Mouse (Mus musculus) heart, adult 2 months (tissue): ENCODE data around the gene Hist1h2bj.
A peak's percentile ranks its signal among the peaks of the same experiment; 100 is the strongest.
"Not testable (repeated sequence)": the region's sequence is repeated elsewhere in the genome, so short reads cannot be mapped to it uniquely, and the experiment has no call there.

Experiments used
- CTCF ChIP-seq: fragments of 200-600 bp; IDR thresholded peaks from 2 replicates; pipeline ENCODE4 v1.8.1; 2022; ENCODE audit warnings: antibody characterized with exemption, mild to moderate bottlenecking, moderate library complexity
- EP300 ChIP-seq: fragments of 200-500 bp; IDR thresholded peaks from 2 replicates; pipeline ENCODE4 v1.6.1; 2011; ENCODE audit warnings: low read depth, low read length, control low read depth; ENCODE audit not compliant: insufficient read depth
- POLR2A ChIP-seq: fragments of 200-500 bp; IDR thresholded peaks from 2 replicates; pipeline ENCODE4 v1.6.1; 2011; ENCODE audit warnings: mild to moderate bottlenecking, low read depth, low read length, control low read depth; ENCODE audit not compliant: insufficient read depth

DNA sequence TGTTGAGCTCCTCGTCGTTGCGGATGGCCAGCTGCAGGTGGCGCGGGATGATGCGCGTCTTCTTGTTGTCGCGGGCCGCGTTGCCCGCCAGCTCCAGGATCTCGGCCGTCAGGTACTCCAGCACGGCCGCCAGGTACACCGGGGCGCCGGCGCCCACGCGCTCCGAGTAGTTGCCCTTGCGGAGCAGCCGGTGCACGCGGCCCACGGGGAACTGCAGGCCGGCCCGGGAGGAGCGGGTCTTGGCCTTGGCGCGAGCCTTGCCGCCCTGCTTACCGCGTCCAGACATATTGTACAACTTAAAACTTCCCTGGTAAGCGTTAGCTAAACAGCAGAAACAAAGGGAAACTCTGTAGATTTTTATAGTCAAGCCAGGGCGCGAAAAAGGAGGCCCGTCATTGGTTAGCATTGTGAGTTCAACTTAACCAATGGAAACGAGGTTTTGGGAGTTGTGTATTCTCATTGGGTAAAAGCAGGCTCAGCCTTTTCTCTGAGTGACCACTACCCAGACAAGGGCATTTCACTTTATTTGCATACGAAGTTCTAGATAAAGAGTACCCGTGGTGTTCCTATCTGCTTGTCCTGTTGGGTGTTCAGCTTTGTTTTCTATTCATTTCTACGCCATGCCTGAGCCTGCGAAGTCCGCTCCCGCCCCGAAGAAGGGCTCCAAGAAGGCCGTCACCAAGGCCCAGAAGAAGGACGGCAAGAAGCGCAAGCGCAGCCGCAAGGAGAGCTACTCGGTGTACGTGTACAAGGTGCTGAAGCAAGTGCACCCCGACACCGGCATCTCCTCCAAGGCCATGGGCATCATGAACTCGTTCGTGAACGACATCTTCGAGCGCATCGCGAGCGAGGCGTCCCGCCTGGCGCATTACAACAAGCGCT is 7.5 kb upstream of the Hist1h2bj start, which contains the start of the genes Hist1h2ah and Hist1h2bk:
- TF ChIP-seq POLR2A, result peak; percentile 70
- not testable (repeated sequence) for TF ChIP-seq CTCF, EP300
